In the genomic region with DNA sequence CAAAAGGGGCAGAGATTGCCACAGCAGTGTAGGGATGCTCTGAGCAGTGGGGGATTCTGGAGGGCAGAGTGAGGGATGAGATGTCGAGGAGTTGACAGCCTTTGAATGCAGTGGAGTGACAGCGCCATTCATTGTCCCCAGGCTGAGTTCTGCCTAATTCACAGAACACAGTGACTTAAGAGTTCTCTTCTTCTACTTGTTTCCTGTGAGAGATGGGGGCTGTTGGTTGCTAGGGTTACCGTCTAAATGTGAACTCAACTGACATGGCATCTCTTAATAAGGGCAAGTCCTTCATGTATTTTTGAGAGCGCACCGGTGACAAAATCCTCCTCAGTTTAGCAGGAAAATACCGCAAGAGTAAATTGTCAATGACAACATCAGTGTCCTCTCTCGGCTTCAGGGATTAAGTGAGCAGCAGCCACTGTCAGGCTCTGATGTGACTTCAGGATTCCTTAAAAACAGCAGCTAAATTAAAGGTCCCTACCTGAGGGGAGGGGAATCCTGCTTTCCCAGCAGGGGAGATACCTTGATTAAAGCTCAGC, we compare ENCODE assay signal across 13 mouse cellular contexts.
DNase-seq lines count a peak whose midpoint lies in the region; ATAC-seq lines count a peak whose summit lies in the region.
"Had no signal": no experiment of that assay in that cellular context is flagged by ENCODE, and none has a peak within 500 bp of the region (broad histone marks: within the 10 kb centered on the region; RNA-seq: fewer than 3 reads in every experiment).

No protein-coding gene starts in this region.

- no peak overlapping the region for H3K4me3 ChIP-seq in forebrain, embryonic 13.5 days
- peak overlapping the region; percentile 14 for H3K4me3 ChIP-seq in hindbrain, embryonic 16.5 days (ENCODE audit: low read length)
- H3K4me3 ChIP-seq in neural tube, embryonic 13.5 days, result no peak overlapping the region
- H3K4me3 ChIP-seq in kidney, embryonic 15.5 days (replicated peaks), result no peak overlapping the region
- H3K4me3 ChIP-seq: embryonic facial prominence, embryonic 12.5 days; intestine, embryonic 15.5 days; liver, embryonic 12.5 days had no signal

- H3K27ac ChIP-seq in forebrain, embryonic 13.5 days, result no peak overlapping the region
- H3K27ac ChIP-seq in hindbrain, embryonic 16.5 days (ENCODE audit: low read depth, low read length), result peak overlapping the region; percentile 37
- H3K27ac ChIP-seq in neural tube, embryonic 13.5 days (replicated peaks), result peak overlapping the region; percentile 78
- no peak overlapping the region for H3K27ac ChIP-seq in kidney, embryonic 15.5 days
- H3K27ac ChIP-seq: embryonic facial prominence, embryonic 12.5 days; intestine, embryonic 15.5 days; liver, embryonic 12.5 days had no signal

- H3K36me3 ChIP-seq in forebrain, embryonic 13.5 days (ENCODE audit: poor library complexity, severe bottlenecking), result no peaks in the 10 kb centered on the region
- H3K36me3 ChIP-seq in hindbrain, embryonic 16.5 days (ENCODE audit: control insufficient read depth, insufficient read depth, low read length), result no peaks in the 10 kb centered on the region
- H3K36me3 ChIP-seq in neural tube, embryonic 13.5 days, result no peaks in the 10 kb centered on the region
- H3K36me3 ChIP-seq in kidney, embryonic 15.5 days, result no peaks in the 10 kb centered on the region
- H3K36me3 ChIP-seq: embryonic facial prominence, embryonic 12.5 days; intestine, embryonic 15.5 days; liver, embryonic 12.5 days had no signal

- peaks cover 20% of the 10 kb centered on the region for H3K4me1 ChIP-seq in forebrain, embryonic 13.5 days
- no peaks in the 10 kb centered on the region; the same call in 1 of the 2 replicates for H3K4me1 ChIP-seq in hindbrain, embryonic 16.5 days (ENCODE audit: control insufficient read depth, insufficient read depth, low read depth, low read length)
- H3K4me1 ChIP-seq in neural tube, embryonic 13.5 days (replicated peaks), result peaks cover 26% of the 10 kb centered on the region
- H3K4me1 ChIP-seq in kidney, embryonic 15.5 days, result no peaks in the 10 kb centered on the region
- H3K4me1 ChIP-seq: embryonic facial prominence, embryonic 12.5 days; intestine, embryonic 15.5 days; liver, embryonic 12.5 days had no signal

- peak; percentile 48 for ATAC-seq in forebrain, embryonic 13.5 days
- ATAC-seq in hindbrain, embryonic 16.5 days, result peak; percentile 64
- peak; percentile 36; the same call in 1 of the 2 replicates for ATAC-seq in neural tube, embryonic 13.5 days (ENCODE audit: low read depth)
- ATAC-seq in kidney, embryonic 15.5 days (replicated peaks; ENCODE audit: low FRiP score), result no peak
- ATAC-seq: intestine, embryonic 15.5 days; liver, embryonic 12.5 days had no signal

- DNase-seq in cerebellum, postnatal 10 days, result peak; percentile 8 to 20
- DNase-seq in cerebellum, adult 18-20 months, result no peak
- DNase-seq in ovary, postnatal 36 days (ENCODE audit: low spot score), result no peak
- DNase-seq in adrenal gland, adult (ENCODE audit: inconsistent age in 2 of 2, low spot score in 1 of 2), result no peak
- DNase-seq: cerebellum, adult 2 months; lung, postnatal 10 days had no signal

- H3K4me2 ChIP-seq in forebrain, embryonic 13.5 days, result peak overlapping the region; percentile 54
- H3K4me2 ChIP-seq in hindbrain, embryonic 16.5 days (ENCODE audit: low read length), result peak overlapping the region; percentile 53
- peak overlapping the region; percentile 40 for H3K4me2 ChIP-seq in neural tube, embryonic 13.5 days
- H3K4me2 ChIP-seq in kidney, embryonic 15.5 days, result no peak overlapping the region
- H3K4me2 ChIP-seq: embryonic facial prominence, embryonic 12.5 days; intestine, embryonic 15.5 days; liver, embryonic 12.5 days had no signal

- peak overlapping the region; percentile 57 for H3K9ac ChIP-seq in forebrain, embryonic 13.5 days
- H3K9ac ChIP-seq in hindbrain, embryonic 16.5 days (ENCODE audit: low read depth, low read length), result peak overlapping the region; percentile 41
- H3K9ac ChIP-seq in neural tube, embryonic 13.5 days, result peak overlapping the region; percentile 56
- no peak overlapping the region for H3K9ac ChIP-seq in kidney, embryonic 15.5 days
- H3K9ac ChIP-seq: embryonic facial prominence, embryonic 12.5 days; intestine, embryonic 15.5 days; liver, embryonic 12.5 days had no signal

- WGBS in forebrain, embryonic 13.5 days, result 16% methylated on average over 7 of the region's 7 CpGs
- 13% methylated on average over 7 of the region's 7 CpGs for WGBS in hindbrain, embryonic 16.5 days
- 30% methylated on average over 7 of the region's 7 CpGs for WGBS in neural tube, embryonic 13.5 days
- whole genome bisulfite sequencing in kidney, embryonic 15.5 days, result 71% methylated on average over 7 of the region's 7 CpGs

- H3K27me3 ChIP-seq in forebrain, embryonic 13.5 days, result no peaks in the 10 kb centered on the region
- no peaks in the 10 kb centered on the region for H3K27me3 ChIP-seq in hindbrain, embryonic 16.5 days (replicated peaks; ENCODE audit: control insufficient read depth, insufficient read depth, low read length)
- no peaks in the 10 kb centered on the region for H3K27me3 ChIP-seq in neural tube, embryonic 13.5 days
- no peaks in the 10 kb centered on the region for H3K27me3 ChIP-seq in kidney, embryonic 15.5 days
- H3K27me3 ChIP-seq: embryonic facial prominence, embryonic 12.5 days; intestine, embryonic 15.5 days; liver, embryonic 12.5 days had no signal

- no peaks in the 10 kb centered on the region for H3K9me3 ChIP-seq in forebrain, embryonic 13.5 days (replicated peaks)
- H3K9me3 ChIP-seq in hindbrain, embryonic 16.5 days (ENCODE audit: control insufficient read depth, low read length), result no peaks in the 10 kb centered on the region
- no peaks in the 10 kb centered on the region for H3K9me3 ChIP-seq in neural tube, embryonic 13.5 days
- H3K9me3 ChIP-seq in kidney, embryonic 15.5 days (replicated peaks), result no peaks in the 10 kb centered on the region
- H3K9me3 ChIP-seq: embryonic facial prominence, embryonic 12.5 days; intestine, embryonic 15.5 days; liver, embryonic 12.5 days had no signal

Comparison
In these comparisons a context has a peak if more than half of its experiments do, and no peak if none do; other contexts are left out.
1. DNase-seq: peak in cerebellum, postnatal 10 days (2 of 2); none in cerebellum, adult 18-20 months (0 of 2), ovary, postnatal 36 days (single experiment) and adrenal gland, adult (0 of 2).
2. H3K27ac ChIP-seq: peak in hindbrain, embryonic 16.5 days (single experiment) and neural tube, embryonic 13.5 days (single experiment); none in forebrain, embryonic 13.5 days (single experiment) and kidney, embryonic 15.5 days (single experiment).